Mouse (Mus musculus) spleen, adult 2 months (tissue): Measurements from ENCODE around the gene Rbp1.

Source experiments
- CTCF ChIP-seq: fragments of 200-500 bp; IDR thresholded peaks from 2 replicates; pipeline ENCODE4 v1.5.1; 2011; ENCODE audit warnings: mild to moderate bottlenecking, inconsistent platforms; ENCODE audit not compliant: insufficient read depth, insufficient read length, insufficient replicate concordance; ENCODE audit errors: extremely low read depth
- POLR2A ChIP-seq: fragments of 200-500 bp; IDR thresholded peaks from 2 replicates; pipeline ENCODE4 v1.6.1; 2011; ENCODE audit warnings: low read depth, low read length, inconsistent platforms

GRCm38 (mm10) chr9:98491071-98491470, 68.3 kb downstream of the Rbp1 start:
- TF ChIP-seq CTCF, result no peak
- TF ChIP-seq POLR2A, result no peak
